Comparison of ENCODE assay signal across 7 mouse cellular contexts in genomic region chr11:107794547-107795269, GRCm38 (mm10). TPM values are rescaled to one million over a fixed set of nuclear protein-coding genes. Genes with fewer than 3 reads are reported as not detected.
A peak's percentile ranks its signal among the peaks of the same experiment; 100 is the strongest.
DNase-seq lines count a peak whose midpoint lies in the region; ATAC-seq lines count a peak whose summit lies in the region.

Gene Cacng4 (minus strand): TSS chr11:107794557.

- peak; percentile 72 for ATAC-seq in lung, embryonic 16.5 days (ENCODE audit: low read depth)
- peak; percentile 10 for ATAC-seq in neural tube, embryonic 12.5 days (ENCODE audit: low FRiP score, low read depth)

- WGBS in lung, embryonic 16.5 days = under 1% methylated on average over 14 of the region's 73 CpGs
- WGBS in limb, embryonic 10.5 days = 9% methylated on average over 62 of the region's 73 CpGs
- under 1% methylated on average over 45 of the region's 73 CpGs for WGBS in neural tube, embryonic 12.5 days

- peak within 1 kb of the TSS; percentile 60 for H3K9ac ChIP-seq in lung, embryonic 16.5 days (ENCODE audit: low read length)
- peak within 1 kb of the TSS; percentile 79 for H3K9ac ChIP-seq in neural tube, embryonic 12.5 days

- no peak within 1 kb of the TSS for H3K27ac ChIP-seq in lung, embryonic 16.5 days (ENCODE audit: low read length)
- H3K27ac ChIP-seq in limb, embryonic 10.5 days = peak within 1 kb of the TSS; percentile 70; the same call in 1 of the 2 replicates
- H3K27ac ChIP-seq in neural tube, embryonic 12.5 days = peak within 1 kb of the TSS; percentile 81

- H3K4me3 ChIP-seq in lung, embryonic 16.5 days (ENCODE audit: low read length) = peak within 1 kb of the TSS; percentile 63
- peak within 1 kb of the TSS; percentile 70 for H3K4me3 ChIP-seq in limb, embryonic 10.5 days
- peak within 1 kb of the TSS; percentile 79 for H3K4me3 ChIP-seq in neural tube, embryonic 12.5 days

- peaks cover 59% of the 10 kb centered on the region for H3K27me3 ChIP-seq in lung, embryonic 16.5 days (ENCODE audit: control insufficient read depth, insufficient read depth, low read depth, low read length)
- peaks cover 96% of the 10 kb centered on the region for H3K27me3 ChIP-seq in limb, embryonic 10.5 days (ENCODE audit: low read depth, poor library complexity, severe bottlenecking)
- peaks cover 14% of the 10 kb centered on the region for H3K27me3 ChIP-seq in neural tube, embryonic 12.5 days (replicated peaks)

- no peak for DNase-seq in lung, adult 18-20 months
- peak; percentile 41 for DNase-seq in embryo, embryonic 9.5 days (ENCODE audit: extremely low spot score)
- peak; percentile 27 for DNase-seq in heart, postnatal 4 days
- DNase-seq in limb, embryonic 10.5 days (ENCODE audit: low spot score) = peak; percentile 58
- DNase-seq in spleen, postnatal 10 days (ENCODE audit: low spot score in 2 of 2) = no peak

- peak within 1 kb of the TSS; percentile 99 for H3K4me2 ChIP-seq in lung, embryonic 16.5 days (ENCODE audit: low read depth, low read length)
- peak within 1 kb of the TSS; percentile 78 for H3K4me2 ChIP-seq in neural tube, embryonic 12.5 days (replicated peaks)

- no peaks in the 10 kb centered on the region for H3K9me3 ChIP-seq in lung, embryonic 16.5 days (ENCODE audit: control insufficient read depth, low read length)
- H3K9me3 ChIP-seq in limb, embryonic 10.5 days (replicated peaks) = no peaks in the 10 kb centered on the region
- no peaks in the 10 kb centered on the region for H3K9me3 ChIP-seq in neural tube, embryonic 12.5 days

- H3K36me3 ChIP-seq in lung, embryonic 16.5 days (ENCODE audit: control insufficient read depth, insufficient read depth, low read length) = no peaks in the 10 kb centered on the region
- H3K36me3 ChIP-seq in limb, embryonic 10.5 days = no peaks in the 10 kb centered on the region
- peaks cover 6% of the 10 kb centered on the region for H3K36me3 ChIP-seq in neural tube, embryonic 12.5 days

- H3K4me1 ChIP-seq in lung, embryonic 16.5 days (replicated peaks; ENCODE audit: control insufficient read depth, insufficient read depth, low read length) = peaks cover 24% of the 10 kb centered on the region
- H3K4me1 ChIP-seq in limb, embryonic 10.5 days = peaks cover 38% of the 10 kb centered on the region
- peaks cover 58% of the 10 kb centered on the region for H3K4me1 ChIP-seq in neural tube, embryonic 12.5 days

RNA-seq across cellular contexts. Expression of gene Cacng4, which starts in this region (rescaled TPM):
- 1.1 and 1.4 TPM in 2 replicates for polyA plus RNA-seq in lung, embryonic 16.5 days (2015; fragmentation: Nextera tagmentation; extraction: Ambion mirVana)
- total RNA-seq in heart, postnatal 4 days (2021) = under 1 TPM; 0.41 to 0.64 TPM
- 0.41 and 1.1 TPM in 2 replicates for polyA plus RNA-seq in limb, embryonic 10.5 days (2016; fragmentation: Nextera tagmentation; extraction: Ambion mirVana)
- 46.5 and 48.3 TPM in 2 replicates for polyA plus RNA-seq in neural tube, embryonic 12.5 days (2016; fragmentation: Nextera tagmentation; extraction: Ambion mirVana)

Comparison
In these comparisons a context has a peak if more than half of its experiments do, and no peak if none do; other contexts are left out.
1. RNA of gene Cacng4 (polyA plus RNA-seq): 46.5 to 48.3 TPM in neural tube, embryonic 12.5 days; 0.41 to 1.1 TPM in limb, embryonic 10.5 days and 1.1 to 1.4 TPM in lung, embryonic 16.5 days; every median in the first group is over 10 times any median in the second.
2. Peak in DNase-seq in heart, postnatal 4 days; RNA of the gene not detected or under 1 TPM.
3. DNase-seq: peak in embryo, embryonic 9.5 days (single experiment) and limb, embryonic 10.5 days (single experiment); none in lung, adult 18-20 months (0 of 2) and spleen, postnatal 10 days (0 of 2).
4. Peak in every context shown above with its lines, with median percentiles within 50 percentile points of each other: H3K4me3 ChIP-seq.